Mouse (Mus musculus) cerebellum, adult 18-20 months (tissue): ENCODE results near the gene Rpl22l1.
"Not testable (repeated sequence)": the region's sequence is repeated elsewhere in the genome, so short reads cannot be mapped to it uniquely, and the experiment has no call there.

Experiments used
- DNase-seq, 2 experiments: peaks; one replicate each; pipeline ENCODE4 v3.0.0; 2021

Rpl22l1 gene

GRCm38 (mm10) chr3:28841886-28842649, 36.8 kb downstream of the Rpl22l1 start:
- no peak for DNase-seq

- DNase-seq: no peak
Observed at GRCm38 (mm10) chr3:28843231-28843630, 38.0 kb downstream of the Rpl22l1 start.

DNA sequence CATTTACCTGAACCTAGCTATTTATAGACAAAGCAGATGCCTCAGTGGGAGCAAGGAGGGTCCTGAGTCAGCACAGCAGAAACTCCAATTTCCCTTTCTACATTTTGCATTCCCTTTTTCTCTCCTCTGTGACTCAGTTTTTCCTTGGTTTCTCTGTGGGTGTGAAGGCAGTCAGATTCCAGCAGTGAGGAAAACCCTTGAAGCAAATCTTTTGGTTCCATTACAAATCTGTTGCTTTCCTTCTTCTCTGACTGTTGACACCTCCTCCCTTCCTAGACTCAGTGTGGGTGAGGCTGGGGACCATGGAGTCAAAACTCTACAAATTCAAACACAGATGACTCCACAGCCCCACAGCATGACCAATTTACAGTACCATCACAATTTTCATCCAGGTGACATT, 41.9 kb downstream of the Rpl22l1 start:
- no peak for DNase-seq

GRCm38 (mm10) chr3:28852174-28852573, 46.9 kb downstream of the Rpl22l1 start:
- not testable (repeated sequence) for DNase-seq
